Mouse (Mus musculus) adipocyte (in vitro differentiated cells): ENCODE measurements at regions not wholly inside any gene's neighbourhood (a gene's known extent, or its start where the extent isn't known, plus 50 kb on each side); places are given as distances from the start of the nearest gene placed in this dataset.

Source experiments
- DNase-seq: peaks from one replicate; pipeline ENCODE4 v3.0.0-alpha.2; 2016; ENCODE audit warnings: low spot score

GRCm38 (mm10) chr9:113421121-113421520, 286.9 kb downstream of the Pdcd6ip start:
- no peak for DNase-seq

GRCm38 (mm10) chr9:113419801-113420200, 288.3 kb downstream of the Pdcd6ip start:
- no peak for DNase-seq

- DNase-seq: no peak
Measured at GRCm38 (mm10) chr9:113417106-113417505, 291.0 kb downstream of the Pdcd6ip start.

- no peak for DNase-seq
Measured at GRCm38 (mm10) chr9:113415511-113415931, 292.5 kb downstream of the Pdcd6ip start.

- no peak for DNase-seq
Measured at GRCm38 (mm10) chr9:113414690-113415089, 293.4 kb downstream of the Pdcd6ip start.

- DNase-seq: no peak
Measured at GRCm38 (mm10) chr9:113413851-113414250, 294.2 kb downstream of the Pdcd6ip start.

- no peak for DNase-seq
Measured at GRCm38 (mm10) chr9:113411638-113412037, 296.4 kb downstream of the Pdcd6ip start.

- DNase-seq: no peak
Measured at GRCm38 (mm10) chr9:113408521-113408920, 299.5 kb downstream of the Pdcd6ip start.

- DNase-seq: no peak
Measured at GRCm38 (mm10) chr9:113394320-113394719, 313.7 kb downstream of the Pdcd6ip start.

- no peak for DNase-seq
Measured at GRCm38 (mm10) chr9:113387356-113387755, 320.7 kb downstream of the Pdcd6ip start.

- DNase-seq: no peak
Measured at GRCm38 (mm10) chr9:113381591-113382110, 326.4 kb downstream of the Pdcd6ip start.

GRCm38 (mm10) chr9:113380408-113381129, 327.5 kb downstream of the Pdcd6ip start:
- no peak for DNase-seq

- no peak for DNase-seq
Measured at GRCm38 (mm10) chr9:113378525-113378924, 329.5 kb downstream of the Pdcd6ip start.

- DNase-seq: no peak
Measured at GRCm38 (mm10) chr9:113371718-113372306, 336.2 kb downstream of the Pdcd6ip start.

GRCm38 (mm10) chr9:113347942-113348341, 360.1 kb downstream of the Pdcd6ip start:
- DNase-seq: no peak

GRCm38 (mm10) chr9:113346531-113346930, 361.5 kb downstream of the Pdcd6ip start:
- DNase-seq: no peak

GRCm38 (mm10) chr9:113342131-113342530, 365.9 kb downstream of the Pdcd6ip start:
- DNase-seq: no peak

- DNase-seq: no peak
Measured at GRCm38 (mm10) chr9:113340838-113341237, 367.2 kb downstream of the Pdcd6ip start.

- no peak for DNase-seq
Measured at GRCm38 (mm10) chr9:113340036-113340435, 368.0 kb downstream of the Pdcd6ip start.

- no peak for DNase-seq
Measured at GRCm38 (mm10) chr9:113324489-113324888, 383.6 kb downstream of the Pdcd6ip start.

- no peak for DNase-seq
Measured at GRCm38 (mm10) chr9:113309707-113310574, 398.1 kb downstream of the Pdcd6ip start.

GRCm38 (mm10) chr9:113305761-113306160, 402.3 kb downstream of the Pdcd6ip start:
- no peak for DNase-seq
